Comparison of ENCODE assay signal across 9 mouse cellular contexts in genomic region chr17:86266051-86266450, GRCm38 (mm10).
DNase-seq lines count a peak whose midpoint lies in the region; ATAC-seq and TF ChIP-seq lines count a peak whose summit lies in the region.
"Had no signal": no experiment of that assay in that cellular context is flagged by ENCODE, and none has a peak within 500 bp of the region (broad histone marks: within the 10 kb centered on the region; RNA-seq: fewer than 3 reads in every experiment).

No protein-coding gene starts in this region.

- H3K27me3 ChIP-seq in midbrain, embryonic 14.5 days (ENCODE audit: control insufficient read depth, insufficient read depth, low read length), result no peaks in the 10 kb centered on the region
- no peaks in the 10 kb centered on the region for H3K27me3 ChIP-seq in midbrain, embryonic 10.5 days (ENCODE audit: low read depth, poor library complexity, severe bottlenecking)
- H3K27me3 ChIP-seq in intestine, embryonic 16.5 days (replicated peaks; ENCODE audit: control insufficient read depth, insufficient read depth, low read length), result no peaks in the 10 kb centered on the region

- ATAC-seq in midbrain, embryonic 14.5 days (ENCODE audit: low FRiP score, low TSS enrichment), result peak; percentile 48; the same call in 1 of the 2 replicates
- no peak for ATAC-seq in intestine, embryonic 16.5 days

- 85% methylated on average over 6 of the region's 6 CpGs for WGBS in midbrain, embryonic 14.5 days
- 93% methylated on average over 6 of the region's 6 CpGs for WGBS in midbrain, embryonic 10.5 days
- 88% methylated on average over 6 of the region's 6 CpGs for WGBS in intestine, embryonic 16.5 days
- 81% methylated on average over 6 of the region's 6 CpGs for WGBS in lung, adult 2 months

- no peak overlapping the region for H3K27ac ChIP-seq in midbrain, embryonic 14.5 days (replicated peaks; ENCODE audit: low read depth, low read length)
- no peak overlapping the region for H3K27ac ChIP-seq in midbrain, embryonic 10.5 days (replicated peaks)
- H3K27ac ChIP-seq in intestine, embryonic 16.5 days (ENCODE audit: low read length), result no peak overlapping the region
- H3K27ac ChIP-seq: macrophage had no signal

- no peak overlapping the region for H3K4me2 ChIP-seq in midbrain, embryonic 14.5 days (ENCODE audit: low read length)
- no peak overlapping the region for H3K4me2 ChIP-seq in intestine, embryonic 16.5 days (ENCODE audit: low read depth, low read length)

- peak; percentile 46 for DNase-seq in midbrain, embryonic 14.5 days
- no peak for DNase-seq in midbrain, embryonic 10.5 days (ENCODE audit: low spot score)
- peak; percentile 50 to 88 for DNase-seq in cerebellum, postnatal 4 days (ENCODE audit: low spot score in 2 of 2)
- DNase-seq in left cerebral cortex, adult 18-20 months (ENCODE audit: low spot score in 2 of 2), result peak; percentile 61 to 64
- peak; percentile 58 for DNase-seq in telencephalon, adult 2 months (ENCODE audit: low read depth, low spot score)
- DNase-seq in thymus, adult 18-20 months, result no peak
- no peak for DNase-seq in lung, adult 2 months

- no peaks in the 10 kb centered on the region for H3K36me3 ChIP-seq in midbrain, embryonic 14.5 days (ENCODE audit: control insufficient read depth, insufficient read depth, low read length)
- H3K36me3 ChIP-seq in midbrain, embryonic 10.5 days, result no peaks in the 10 kb centered on the region
- H3K36me3 ChIP-seq in intestine, embryonic 16.5 days (ENCODE audit: control insufficient read depth, insufficient read depth, low read length), result no peaks in the 10 kb centered on the region

- 0 out of 2 replicates have a peak, but pooled peaks cover 4% of the 10 kb centered on the region for H3K4me1 ChIP-seq in midbrain, embryonic 14.5 days (ENCODE audit: control insufficient read depth, insufficient read depth, low read length)
- peaks cover 2% of the 10 kb centered on the region; the same call in 1 of the 2 replicates for H3K4me1 ChIP-seq in midbrain, embryonic 10.5 days
- peaks cover 13% of the 10 kb centered on the region for H3K4me1 ChIP-seq in intestine, embryonic 16.5 days (ENCODE audit: control insufficient read depth, insufficient read depth, low read length)
- peaks cover 4% of the 10 kb centered on the region; the same call in 1 of the 2 replicates for H3K4me1 ChIP-seq in lung, adult 2 months (ENCODE audit: control insufficient read depth, insufficient read depth, low read length)

- TF ChIP-seq CTCF in lung, adult 2 months (IDR thresholded peaks at IDR 0.05; ENCODE audit: insufficient read depth, low read length), result no peak

- no peak for TF ChIP-seq POLR2A in lung, adult 2 months (IDR thresholded peaks at IDR 0.05; ENCODE audit: borderline replicate concordance, extremely low read depth, low read depth, low read length)

- H3K4me3 ChIP-seq in midbrain, embryonic 14.5 days (replicated peaks; ENCODE audit: low read depth, low read length), result no peak overlapping the region
- H3K4me3 ChIP-seq in midbrain, embryonic 10.5 days, result no peak overlapping the region
- no peak overlapping the region for H3K4me3 ChIP-seq in intestine, embryonic 16.5 days (ENCODE audit: low read length)
- no peak overlapping the region for H3K4me3 ChIP-seq in lung, adult 2 months (replicated peaks; ENCODE audit: extremely low read depth, low read depth, low read length)

- no peaks in the 10 kb centered on the region for H3K9me3 ChIP-seq in midbrain, embryonic 14.5 days (ENCODE audit: control insufficient read depth, low read length)
- H3K9me3 ChIP-seq in midbrain, embryonic 10.5 days (replicated peaks), result no peaks in the 10 kb centered on the region
- H3K9me3 ChIP-seq in intestine, embryonic 16.5 days (ENCODE audit: control insufficient read depth, low read length), result no peaks in the 10 kb centered on the region

- H3K9ac ChIP-seq in midbrain, embryonic 14.5 days (replicated peaks; ENCODE audit: low read length), result no peak overlapping the region
- no peak overlapping the region for H3K9ac ChIP-seq in intestine, embryonic 16.5 days (ENCODE audit: low read depth, low read length)

Comparison
In these comparisons a context has a peak if more than half of its experiments do, and no peak if none do; other contexts are left out.
1. DNase-seq: peak in midbrain, embryonic 14.5 days (single experiment), cerebellum, postnatal 4 days (2 of 2), left cerebral cortex, adult 18-20 months (2 of 2) and telencephalon, adult 2 months (single experiment); none in midbrain, embryonic 10.5 days (single experiment), thymus, adult 18-20 months (0 of 2) and lung, adult 2 months (single experiment).